18 mouse cellular contexts compared by ENCODE assay signal in genomic region chr14:9671776-9672175, GRCm38 (mm10).
"Had no signal": no experiment of that assay in that cellular context is flagged by ENCODE, and none has a peak within 500 bp of the region (broad histone marks: within the 10 kb centered on the region; RNA-seq: fewer than 3 reads in every experiment).

No protein-coding gene starts in this region.

- H3K36me3 ChIP-seq: midbrain, embryonic 10.5 days; midbrain, embryonic 12.5 days; neural tube, embryonic 13.5 days; neural tube, embryonic 15.5 days had no signal

- H3K9ac ChIP-seq: lung, embryonic 14.5 days; midbrain, embryonic 12.5 days; neural tube, embryonic 13.5 days; neural tube, embryonic 15.5 days had no signal

- H3K4me3 ChIP-seq: midbrain, embryonic 10.5 days; midbrain, embryonic 12.5 days; myocyte; neural tube, embryonic 13.5 days; neural tube, embryonic 15.5 days had no signal

- H3K27me3 ChIP-seq: midbrain, embryonic 12.5 days; neural tube, embryonic 13.5 days; neural tube, embryonic 15.5 days had no signal

- H3K9me3 ChIP-seq: midbrain, embryonic 12.5 days; neural tube, embryonic 13.5 days; neural tube, embryonic 15.5 days had no signal

- H3K27ac ChIP-seq: midbrain, embryonic 10.5 days; midbrain, embryonic 12.5 days; neural tube, embryonic 13.5 days; neural tube, embryonic 15.5 days had no signal

- H3K4me1 ChIP-seq: midbrain, embryonic 12.5 days; neural tube, embryonic 13.5 days; neural tube, embryonic 15.5 days had no signal

- DNase-seq: lung, adult 18-20 months; lung, embryonic 14.5 days; lung, postnatal 10 days; lung, postnatal 4 days; midbrain, embryonic 14.5 days; retina, postnatal 1 day; right cerebral cortex, adult 18-20 months; right cerebral cortex, postnatal 25 days; right cerebral cortex, postnatal 4 days; spleen, adult 18-20 months; thymus, adult 2 months; thymus, postnatal 25 days; thymus, postnatal 4 days had no signal
